Mouse (Mus musculus) kidney, adult 2 months (tissue): Measurements from ENCODE around the gene Cyp2t4.

Source experiments
- CTCF ChIP-seq: fragments of 200-500 bp; conservative IDR thresholded peaks from 2 replicates; pipeline ENCODE4 v1.5.1; 2011; ENCODE audit warnings: low read depth, mild to moderate bottlenecking, control low read depth, low read length, moderate library complexity, mixed read lengths; ENCODE audit not compliant: insufficient read depth, insufficient read length
- POLR2A ChIP-seq: fragments of 200-500 bp; IDR thresholded peaks from one replicate; pipeline ENCODE4 v1.6.1; 2011; ENCODE audit warnings: low read depth, low read length, control low read depth

- TF ChIP-seq CTCF (no peak), POLR2A (no peak)
These were observed 21.0 kb downstream of the Cyp2t4 start for GRCm38 (mm10) chr7:27174496-27174895.
